Comparison of ENCODE assay signal across 21 mouse cellular contexts in the genomic region with DNA sequence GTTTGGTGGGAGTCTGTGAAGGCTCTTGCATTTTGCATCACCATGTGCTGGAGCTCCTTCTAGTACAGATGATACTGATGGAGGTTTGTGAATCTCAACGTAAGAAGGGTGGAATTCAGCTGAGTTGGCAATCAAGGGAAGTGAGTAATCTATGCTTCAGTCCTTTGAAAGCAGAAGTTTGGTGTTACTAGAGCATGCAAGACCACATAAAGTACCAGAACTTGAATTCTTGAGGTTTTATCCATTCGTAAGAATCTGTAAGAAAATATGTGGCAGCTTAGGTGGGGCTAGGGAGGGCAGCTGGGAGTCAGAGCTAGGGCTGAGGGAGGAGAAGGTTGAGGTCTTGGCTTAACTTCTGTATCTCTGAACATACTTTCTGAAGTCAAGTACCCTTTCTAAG. TPM values are rescaled to one million over a fixed set of nuclear protein-coding genes. Genes with fewer than 3 reads are reported as not detected.
DNase-seq lines count a peak whose midpoint lies in the region; TF ChIP-seq lines count a peak whose summit lies in the region.
"Had no signal": no experiment of that assay in that cellular context is flagged by ENCODE, and none has a peak within 500 bp of the region (broad histone marks: within the 10 kb centered on the region; RNA-seq: fewer than 3 reads in every experiment).

No protein-coding gene starts in this region.

- no peaks in the 10 kb centered on the region for H3K27me3 ChIP-seq in spleen, adult 2 months (ENCODE audit: control insufficient read depth, insufficient read depth, low read length)
- no peaks in the 10 kb centered on the region for H3K27me3 ChIP-seq in splenic B cell, adult 2 months (ENCODE audit: control insufficient read depth, insufficient read depth, low read length, poor library complexity, severe bottlenecking)
- no peaks in the 10 kb centered on the region for H3K27me3 ChIP-seq in limb, embryonic 10.5 days (ENCODE audit: low read depth, poor library complexity, severe bottlenecking)
- H3K27me3 ChIP-seq: embryonic facial prominence, embryonic 15.5 days; limb, embryonic 15.5 days; neural tube, embryonic 13.5 days; stomach, embryonic 15.5 days had no signal

- TF ChIP-seq CTCF in spleen, adult 2 months (IDR thresholded peaks at IDR 0.05; ENCODE audit: extremely low read depth, insufficient read depth, insufficient read length, insufficient replicate concordance): no peak

- H3K4me3 ChIP-seq in spleen, adult 2 months (ENCODE audit: extremely low read depth, insufficient read depth, insufficient read length): peak overlapping the region; percentile 27; the same call in 1 of the 2 replicates
- H3K4me3 ChIP-seq in macrophage (ENCODE audit: inconsistent target): no peak overlapping the region
- no peak overlapping the region for H3K4me3 ChIP-seq in limb, embryonic 10.5 days
- H3K4me3 ChIP-seq: embryonic facial prominence, embryonic 15.5 days; forebrain, embryonic 10.5 days; limb, embryonic 15.5 days; neural tube, embryonic 13.5 days; stomach, embryonic 15.5 days had no signal

- H3K9me3 ChIP-seq in limb, embryonic 10.5 days (replicated peaks): no peaks in the 10 kb centered on the region
- H3K9me3 ChIP-seq: embryonic facial prominence, embryonic 15.5 days; forebrain, embryonic 10.5 days; limb, embryonic 15.5 days; neural tube, embryonic 13.5 days; stomach, embryonic 15.5 days had no signal

- H3K36me3 ChIP-seq in spleen, adult 2 months (ENCODE audit: control insufficient read depth, insufficient read depth, low read length): no peaks in the 10 kb centered on the region
- H3K36me3 ChIP-seq in macrophage (ENCODE audit: inconsistent target): peaks cover 33% of the 10 kb centered on the region
- no peaks in the 10 kb centered on the region for H3K36me3 ChIP-seq in splenic B cell, adult 2 months (ENCODE audit: control insufficient read depth, insufficient read depth, low read length, poor library complexity, severe bottlenecking)
- no peaks in the 10 kb centered on the region for H3K36me3 ChIP-seq in limb, embryonic 10.5 days
- H3K36me3 ChIP-seq: embryonic facial prominence, embryonic 15.5 days; forebrain, embryonic 10.5 days; limb, embryonic 15.5 days; neural tube, embryonic 13.5 days; stomach, embryonic 15.5 days had no signal

- no peak for TF ChIP-seq POLR2A in spleen, adult 2 months (IDR thresholded peaks at IDR 0.05; ENCODE audit: low read depth, low read length)

- intact Hi-C loops in heart, postnatal 10 days (cut with DNase I): no loop called here

- H3K27ac ChIP-seq in spleen, adult 2 months (ENCODE audit: insufficient read depth, low read length): peak overlapping the region; percentile 31
- peak overlapping the region; percentile 60 for H3K27ac ChIP-seq in macrophage
- no peak overlapping the region for H3K27ac ChIP-seq in limb, embryonic 10.5 days
- H3K27ac ChIP-seq: embryonic facial prominence, embryonic 15.5 days; forebrain, embryonic 10.5 days; kidney, postnatal 0 days; limb, embryonic 15.5 days; neural tube, embryonic 13.5 days; stomach, embryonic 15.5 days had no signal

- H3K4me1 ChIP-seq in spleen, adult 2 months (ENCODE audit: control insufficient read depth, insufficient read depth, insufficient read length): peaks cover 17% of the 10 kb centered on the region
- no peaks in the 10 kb centered on the region for H3K4me1 ChIP-seq in limb, embryonic 10.5 days
- H3K4me1 ChIP-seq: embryonic facial prominence, embryonic 15.5 days; forebrain, embryonic 10.5 days; limb, embryonic 15.5 days; neural tube, embryonic 13.5 days; stomach, embryonic 15.5 days had no signal

- DNase-seq in spleen, adult 2 months (ENCODE audit: low read depth in 1 of 2, low spot score in 2 of 2): no peak
- DNase-seq in spleen, postnatal 14 days (ENCODE audit: low spot score in 2 of 2): no peak
- DNase-seq in NIH3T3 (ENCODE audit: low read depth): peak; percentile 13
- DNase-seq in splenic B cell, adult 2 months (ENCODE audit: low read depth, low spot score): peak; percentile 70
- no peak for DNase-seq in urinary bladder, adult 2 months (ENCODE audit: low spot score)
- DNase-seq in limb, embryonic 10.5 days (ENCODE audit: low spot score): no peak
- DNase-seq in heart, postnatal 10 days: no peak
- DNase-seq: adrenal gland, adult 8-10 months; cerebellum, adult 11 months; cerebellum, postnatal 14 days; heart, adult 18-20 months; heart, postnatal 4 days; kidney, adult 11 months; lung, adult 2 months had no signal

- H3K79me2 ChIP-seq in macrophage (ENCODE audit: inconsistent target): peaks cover 70% of the 10 kb centered on the region

- 18% methylated on average over 2 of the region's 2 CpGs for WGBS in spleen, adult 2 months
- 0% methylated on average over 2 of the region's 2 CpGs for WGBS in macrophage (ENCODE audit: missing documents)
- 87% methylated on average over 2 of the region's 2 CpGs for WGBS in limb, embryonic 10.5 days

RNA-seq across cellular contexts. Expression of a gene that starts 15.5 kb away (rescaled TPM):
- polyA plus RNA-seq in spleen, adult 2 months (2012; rRNA removed): 3.5 and 5.8 TPM in 2 replicates
- total RNA-seq in macrophage (2018; cell fraction: chromatin; rRNA removed): 1,000 to 10,000 TPM in 1 of 26 experiments, 100 to 1,000 TPM in 23, 10 to 100 TPM in 2; 34.8 to 1,051 (median 333) TPM
- 100 to 1,000 TPM in 15 of 26 experiments, 10 to 100 TPM in 11; 59.1 to 579 (median 243) TPM for total RNA-seq in macrophage (2018; cell fraction: cytosol; rRNA removed)
- 1,000 to 10,000 TPM in 7 of 26 experiments, 100 to 1,000 TPM in 19; 105 to 2,075 (median 421) TPM for total RNA-seq in macrophage (2018; cell fraction: nucleus; rRNA removed)
- 311 to 697 TPM (median 500 TPM) in 3 replicates for polyA plus RNA-seq in macrophage (2018)
- 23.8 and 27.5 TPM in 2 replicates for polyA plus RNA-seq in urinary bladder, adult 2 months (2012; rRNA removed)
- polyA plus RNA-seq in limb, embryonic 10.5 days (2016; fragmentation: Nextera tagmentation; extraction: Ambion mirVana): 1.2 and 1.4 TPM in 2 replicates
- 10 to 100 TPM; 15.8 to 19.7 TPM for total RNA-seq in heart, postnatal 10 days (2021)

Comparison
In these comparisons a context has a peak if more than half of its experiments do, and no peak if none do; other contexts are left out.
1. DNase-seq: peak in NIH3T3 (single experiment) and splenic B cell, adult 2 months (single experiment); none in spleen, adult 2 months (0 of 2), spleen, postnatal 14 days (0 of 2), urinary bladder, adult 2 months (single experiment), limb, embryonic 10.5 days (single experiment) and heart, postnatal 10 days (0 of 2).
2. RNA of a gene that starts 15.5 kb away (polyA plus RNA-seq): 311 to 697 TPM in macrophage; 23.8 to 27.5 TPM in urinary bladder, adult 2 months, 3.5 to 5.8 TPM in spleen, adult 2 months and 1.2 to 1.4 TPM in limb, embryonic 10.5 days; every median in the first group is over 10 times any median in the second.